Mouse (Mus musculus) retina, postnatal 7 days (tissue): Measurements from ENCODE around the gene Synj1.

Experiments
- DNase-seq: peaks from one replicate; pipeline ENCODE4 v3.0.0-alpha.2; 2012; ENCODE audit warnings: low read depth, low spot score

Synj1 gene

DNA sequence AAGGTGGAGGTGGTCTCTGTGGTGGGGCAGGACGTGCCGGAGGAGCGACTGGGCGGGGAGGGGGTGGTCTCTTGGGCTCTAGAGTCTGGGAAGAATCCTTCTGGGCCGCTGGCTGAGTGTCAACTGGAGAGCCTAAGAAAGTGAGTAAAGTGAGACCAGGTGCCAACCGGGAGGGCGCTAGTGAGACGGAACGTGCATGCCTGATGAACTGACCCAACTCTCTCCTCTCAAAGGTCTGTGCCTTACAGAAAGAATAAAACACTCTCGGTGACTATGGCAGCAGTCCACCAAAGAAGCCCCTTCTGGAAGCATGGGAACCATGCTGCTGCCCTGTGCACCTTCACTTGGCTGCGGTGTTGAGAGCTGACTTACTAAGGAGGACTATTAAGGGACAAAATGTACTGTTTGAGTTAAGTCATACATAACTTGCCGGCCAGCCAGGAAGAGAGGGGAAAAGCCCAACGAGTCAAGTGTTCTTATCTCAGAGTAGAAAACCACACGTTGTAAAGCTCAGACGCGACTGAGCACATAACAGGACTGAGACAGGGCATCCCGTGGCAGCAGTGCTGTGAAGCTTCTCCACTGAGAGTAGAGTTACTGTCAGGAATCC is 60.6 kb downstream of the Synj1 start:
- DNase-seq, result no peak

DNA sequence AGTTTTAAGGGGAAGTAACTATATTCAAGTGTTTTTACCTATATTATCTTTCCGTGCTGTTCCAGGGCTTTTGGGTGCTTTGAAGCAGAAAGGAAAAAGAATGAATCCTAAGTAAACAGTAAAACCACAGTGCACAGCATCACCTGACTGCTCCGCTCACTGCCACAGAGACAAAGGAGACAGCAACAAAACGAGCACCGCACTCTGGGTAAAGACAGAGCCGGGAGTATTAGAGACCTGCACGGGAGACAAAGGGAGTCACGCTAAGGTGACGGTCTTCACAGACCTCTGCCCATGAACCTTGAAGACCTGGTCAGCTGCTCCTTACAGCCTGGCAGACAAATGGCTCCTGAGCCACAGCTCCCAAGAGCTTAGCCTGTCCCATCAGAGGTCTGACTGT is 64.1 kb downstream of the Synj1 start:
- no peak for DNase-seq

DNA sequence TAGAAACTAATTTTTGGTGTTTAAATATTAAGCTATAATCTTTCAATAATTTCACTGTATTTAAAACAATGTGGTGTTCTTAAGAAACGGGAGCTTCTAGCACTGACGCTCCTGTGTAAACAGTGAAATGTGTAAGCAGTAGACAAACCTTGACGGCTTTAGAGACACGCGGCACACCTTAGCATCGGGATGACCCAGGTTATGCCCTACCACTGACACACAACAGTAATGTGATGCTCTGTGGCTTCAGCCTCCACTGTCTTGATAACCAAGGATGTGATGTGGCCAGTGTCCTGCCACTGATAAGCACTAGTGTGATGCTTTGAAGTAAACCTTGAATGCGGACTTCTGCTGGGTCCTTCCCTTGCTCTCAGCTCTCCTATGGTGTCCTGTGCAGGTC is 69.9 kb downstream of the Synj1 start:
- DNase-seq, result no peak

DNA sequence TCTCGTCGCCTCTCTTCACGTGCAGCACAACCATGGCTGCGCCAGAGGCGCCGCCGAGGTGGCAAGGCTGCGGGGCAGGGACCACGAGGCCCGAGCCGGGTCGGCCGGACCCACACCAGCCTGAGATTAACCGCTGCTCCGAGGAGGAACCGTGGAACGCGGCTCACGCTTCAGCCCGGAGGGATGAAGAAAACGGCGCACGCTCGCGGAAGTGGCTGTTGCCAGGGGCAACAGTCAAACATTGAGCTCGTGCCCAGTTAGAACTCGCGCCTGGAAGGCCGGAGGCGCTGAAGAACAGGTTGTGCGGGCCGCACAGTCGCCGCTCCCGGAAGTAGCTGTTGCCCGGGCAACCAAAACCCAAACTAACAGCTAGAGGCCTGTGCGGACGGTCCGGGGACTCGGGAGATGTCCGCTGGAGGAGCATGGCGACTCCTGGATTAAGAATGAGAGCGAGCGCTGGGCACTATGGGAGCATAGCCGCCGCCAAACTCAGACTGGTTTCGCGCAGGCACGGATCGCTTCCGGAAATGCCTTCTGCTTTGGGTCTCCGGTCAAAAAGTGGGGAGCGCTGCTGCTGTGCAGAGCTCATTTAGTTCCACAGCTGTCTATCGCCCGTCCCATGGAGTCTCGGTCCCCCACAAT is 76.3 kb downstream of the Synj1 start, which contains the start of gene Cfap298:
Cfap298 (minus strand) TSS at position 428 of the 642 bp plus-strand sequence.
- DNase-seq, result peak; percentile 95

DNA sequence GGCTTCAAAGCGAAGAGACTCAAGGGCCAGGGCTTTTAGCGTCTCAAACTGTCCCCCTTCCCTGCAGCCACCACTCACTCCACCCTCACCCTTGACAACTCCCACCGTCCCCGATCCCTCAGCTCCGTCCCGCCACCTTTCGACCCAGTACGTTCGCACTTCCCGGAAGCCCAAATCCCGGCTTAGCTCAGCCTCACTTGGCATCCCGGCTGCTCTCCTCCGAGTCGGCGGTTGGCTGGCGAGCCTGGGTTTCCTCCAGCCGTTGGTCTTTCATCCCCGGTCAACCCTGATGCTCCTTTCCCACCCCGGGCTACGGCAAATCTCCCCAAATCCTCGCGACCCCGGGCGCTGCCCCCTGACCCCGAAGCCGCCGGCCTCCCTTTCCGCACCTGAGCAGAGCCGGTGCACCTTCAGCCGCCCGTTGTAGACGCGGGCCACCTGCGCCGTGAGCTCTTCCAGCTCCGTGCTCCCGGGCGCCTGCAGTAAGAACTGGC is 76.9 kb downstream of the Synj1 start:
- peak; percentile 65 for DNase-seq

DNA sequence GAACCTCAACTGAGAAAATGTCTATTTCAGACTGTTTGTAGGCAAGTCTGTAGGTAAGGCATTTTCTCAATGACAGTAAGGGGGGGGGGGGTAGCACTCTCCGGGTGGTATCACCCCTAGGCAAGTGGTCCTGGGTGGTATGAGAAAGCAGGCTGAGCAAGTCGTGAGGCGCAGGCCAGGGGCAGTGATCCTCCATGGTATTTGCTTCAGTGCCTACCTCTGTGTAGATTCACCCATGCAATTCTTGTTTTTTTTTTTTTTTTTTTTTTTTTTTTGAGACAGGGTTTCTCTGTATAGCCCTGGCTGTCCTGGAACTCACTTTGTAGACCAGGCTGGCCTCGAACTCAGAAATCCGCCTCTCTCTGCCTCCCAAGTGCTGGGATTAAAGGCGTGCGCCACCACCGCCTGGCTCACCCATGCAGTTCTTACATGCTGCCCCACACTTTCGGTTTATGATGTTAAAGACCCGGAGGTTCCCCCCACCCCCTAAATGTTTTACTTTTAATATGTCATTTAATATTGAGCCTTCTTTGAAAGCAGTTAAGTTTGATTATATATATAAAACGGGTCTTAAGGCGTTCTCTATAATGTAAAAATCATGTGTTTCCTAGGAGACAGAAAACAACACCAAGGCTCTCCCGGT is 77.5 kb downstream of the Synj1 start:
- no peak for DNase-seq

DNA sequence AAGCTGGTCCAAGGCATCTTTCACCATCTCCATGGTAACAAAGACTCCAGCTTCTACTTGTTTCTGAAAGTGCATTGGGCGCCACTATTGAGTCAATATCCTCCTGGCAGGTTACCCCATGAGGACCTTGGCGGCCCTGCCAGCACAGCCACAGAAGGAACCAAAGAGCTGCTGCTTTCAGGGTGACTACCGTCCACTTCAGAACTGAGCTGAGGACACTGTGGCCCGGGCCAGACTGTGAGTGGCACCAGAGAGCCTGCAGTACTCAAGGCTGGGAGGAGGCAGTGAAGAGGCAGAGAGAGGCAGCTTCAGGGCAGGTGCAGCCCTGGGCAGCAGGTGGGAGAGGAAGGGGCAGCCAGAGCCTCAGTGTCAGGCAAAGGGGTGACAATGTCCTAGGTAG is 83.7 kb downstream of the Synj1 start:
- DNase-seq, result no peak

DNA sequence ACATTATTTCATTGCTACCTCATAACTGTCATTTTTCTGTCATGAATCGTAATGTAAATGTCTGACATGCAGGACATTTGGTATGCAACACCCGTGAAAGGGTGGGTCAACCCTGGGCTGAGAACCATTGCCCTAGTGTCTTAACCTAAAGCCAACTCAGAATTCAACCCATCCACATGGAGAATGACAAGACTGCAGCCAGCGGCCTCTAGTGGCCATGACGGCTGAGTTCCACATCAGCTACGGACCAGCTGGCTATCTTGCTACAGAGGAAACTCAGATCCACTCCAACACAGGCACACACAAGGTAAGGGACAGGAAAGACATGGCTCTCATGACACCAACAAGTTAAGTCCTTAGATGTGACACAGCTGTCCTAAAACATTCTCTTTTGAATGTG is 85.6 kb downstream of the Synj1 start:
- DNase-seq, result peak; percentile 51

DNA sequence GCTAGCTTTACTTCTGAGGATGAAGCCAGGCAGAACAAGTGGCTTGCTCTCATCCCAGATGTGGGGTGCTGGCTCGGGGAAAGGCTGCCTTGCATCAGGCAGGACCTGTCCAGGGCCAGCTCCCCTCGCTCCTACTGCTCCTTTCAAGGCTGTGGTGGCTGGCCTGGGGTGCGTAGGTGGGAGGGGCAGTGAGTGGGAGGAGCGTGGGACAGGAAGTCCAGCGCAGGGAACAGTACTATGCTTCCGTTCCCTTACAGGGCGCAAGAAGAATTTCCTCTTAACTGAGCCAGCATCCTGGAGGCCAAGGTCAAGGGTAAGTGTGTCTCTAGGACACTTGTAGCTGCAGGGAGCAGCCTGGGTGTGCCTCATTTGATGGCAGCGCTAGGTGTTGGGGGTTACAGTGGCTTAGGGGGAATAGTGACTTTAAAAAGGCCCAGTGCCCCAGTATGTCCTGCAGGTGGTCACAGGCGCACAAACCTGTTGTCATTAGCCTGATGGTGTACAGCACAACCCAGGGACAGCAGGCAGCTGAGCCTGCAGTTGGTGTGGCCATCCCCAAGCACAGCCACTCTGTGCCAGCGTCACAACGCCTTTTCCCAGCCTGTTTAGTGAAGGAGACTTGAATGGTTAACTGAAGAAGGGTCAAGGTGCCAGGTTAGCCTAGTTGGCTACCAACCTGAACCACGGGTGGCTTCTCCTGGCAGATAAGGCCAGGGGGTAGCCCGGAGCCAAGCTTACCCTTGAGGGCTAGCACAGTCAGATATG is 86.3 kb downstream of the Synj1 start:
- no peak for DNase-seq

DNA sequence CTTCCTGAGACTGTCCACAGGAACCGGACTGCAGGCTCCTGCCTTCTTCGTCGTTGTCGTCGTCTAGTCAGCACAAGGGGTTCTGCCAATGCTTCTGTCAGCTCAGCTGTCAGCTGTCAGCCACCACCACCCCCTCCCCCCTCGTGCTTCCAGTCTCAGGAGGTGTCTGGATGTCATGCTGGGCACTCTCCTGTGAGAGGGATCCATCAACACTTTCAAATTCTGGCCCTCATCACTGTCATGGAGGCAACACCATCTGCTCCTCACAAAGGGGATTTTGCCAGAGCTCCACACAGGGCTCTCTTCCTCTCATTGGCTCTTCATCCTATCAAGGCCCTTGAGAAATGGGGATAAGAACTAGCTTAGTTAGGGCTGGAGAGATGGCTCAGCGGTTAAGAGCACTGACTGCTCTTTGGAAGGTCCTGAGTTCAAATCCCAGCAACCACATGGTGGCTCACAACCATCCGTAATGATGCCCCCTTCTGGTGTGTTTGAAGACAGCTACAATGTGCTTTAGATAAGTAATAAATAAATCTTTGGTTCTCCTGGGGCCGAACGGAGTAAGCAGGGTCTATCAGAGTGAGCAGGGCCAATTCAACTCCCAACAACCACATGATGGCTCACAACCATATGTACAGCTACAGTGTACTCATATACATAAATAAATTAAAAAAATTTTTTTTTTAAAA is 89.5 kb downstream of the Synj1 start:
- DNase-seq, result no peak

DNA sequence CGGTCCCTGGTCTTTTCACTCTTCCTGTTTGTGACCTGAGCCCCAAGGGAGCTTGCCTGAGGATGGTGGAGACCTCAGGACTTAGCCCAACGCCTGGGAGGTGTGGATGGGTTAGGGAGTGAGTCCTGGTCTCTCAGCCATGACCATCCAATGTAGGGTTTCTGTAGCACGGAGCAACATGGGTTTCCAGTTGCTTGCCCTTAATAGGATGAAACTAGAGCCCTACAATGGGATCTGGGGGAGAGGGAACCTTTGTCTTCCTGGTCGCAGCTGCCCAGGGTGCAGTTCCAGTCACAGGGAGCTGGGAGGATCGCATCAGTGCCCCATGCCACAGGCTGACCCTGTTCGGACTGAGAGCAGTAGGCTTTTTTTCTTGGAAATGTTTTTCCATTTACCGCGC is 94.0 kb downstream of the Synj1 start:
- DNase-seq, result no peak

DNA sequence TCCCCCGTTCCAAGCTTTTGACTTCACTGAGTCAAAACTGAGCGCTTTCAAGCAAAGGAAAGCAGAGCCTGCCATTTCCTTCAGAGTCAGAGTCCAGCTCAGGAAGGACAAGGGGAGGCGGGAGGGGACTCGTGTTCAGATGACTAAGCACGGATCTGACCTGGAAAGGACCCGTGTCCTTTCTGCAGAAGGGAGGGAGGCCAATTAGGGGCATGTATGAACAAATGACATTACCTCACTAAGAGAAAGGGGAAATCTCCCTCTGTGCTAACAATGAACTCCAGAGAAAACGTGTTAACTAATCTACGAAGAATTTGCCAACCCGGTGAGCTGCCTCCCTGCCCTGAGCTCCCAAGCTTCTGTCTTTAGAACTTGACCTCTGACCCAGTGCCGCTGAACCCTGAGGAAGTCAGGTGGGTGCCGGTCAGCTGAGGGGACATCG is 95.0 kb downstream of the Synj1 start:
- DNase-seq, result no peak

DNA sequence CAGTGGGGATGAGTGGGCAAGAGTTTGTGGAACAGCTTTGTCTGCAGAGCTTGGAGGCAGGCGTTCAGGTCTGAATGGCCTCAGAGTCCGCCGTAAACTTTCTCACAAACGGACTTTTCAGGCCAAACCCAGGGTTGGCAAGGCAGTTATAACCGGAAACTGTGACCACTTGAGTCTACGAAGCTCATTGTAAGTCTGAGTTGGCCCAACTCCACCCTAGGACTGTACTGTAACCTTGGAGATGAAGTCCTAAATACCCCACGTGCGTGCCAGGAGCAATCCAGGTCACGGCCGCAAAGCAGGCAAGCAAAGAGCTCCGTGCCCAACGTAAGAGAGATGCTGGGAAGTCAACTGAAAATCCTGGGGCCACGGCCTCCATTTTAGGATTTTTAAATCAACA is 99.3 kb downstream of the Synj1 start:
- DNase-seq, result no peak

DNA sequence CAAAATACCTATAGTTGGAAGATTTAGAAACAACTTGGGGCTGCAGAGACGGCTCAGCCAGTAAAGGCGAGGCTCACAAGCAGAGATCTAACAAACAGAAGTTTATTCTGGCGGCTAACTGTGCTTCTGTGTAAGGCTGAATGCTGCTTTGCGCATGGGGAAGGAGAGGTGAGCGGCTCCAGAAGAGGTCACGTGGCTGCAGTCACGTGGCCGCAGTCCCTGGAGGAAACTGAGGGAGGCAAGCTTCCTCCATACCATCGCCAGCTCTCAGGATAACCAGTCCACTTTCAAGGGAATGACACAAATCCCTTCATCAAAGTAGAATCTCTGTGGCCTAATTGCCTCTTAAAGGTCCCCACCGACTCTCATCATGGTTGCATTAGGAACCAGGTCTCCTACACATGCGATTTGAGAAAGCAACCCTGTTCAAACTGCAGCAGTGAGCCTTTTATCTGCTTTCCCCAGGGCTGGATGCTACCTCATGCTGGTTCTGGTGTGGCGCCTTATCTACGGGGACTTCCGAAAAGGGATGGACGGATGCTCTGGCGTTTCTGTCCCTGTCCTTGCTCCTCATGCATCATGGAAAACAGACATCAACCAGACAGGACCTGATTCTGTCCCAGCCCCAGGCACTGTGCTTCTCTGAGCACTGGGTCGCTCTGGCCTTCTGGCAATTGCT is 100.1 kb downstream of the Synj1 start:
- no peak for DNase-seq

DNA sequence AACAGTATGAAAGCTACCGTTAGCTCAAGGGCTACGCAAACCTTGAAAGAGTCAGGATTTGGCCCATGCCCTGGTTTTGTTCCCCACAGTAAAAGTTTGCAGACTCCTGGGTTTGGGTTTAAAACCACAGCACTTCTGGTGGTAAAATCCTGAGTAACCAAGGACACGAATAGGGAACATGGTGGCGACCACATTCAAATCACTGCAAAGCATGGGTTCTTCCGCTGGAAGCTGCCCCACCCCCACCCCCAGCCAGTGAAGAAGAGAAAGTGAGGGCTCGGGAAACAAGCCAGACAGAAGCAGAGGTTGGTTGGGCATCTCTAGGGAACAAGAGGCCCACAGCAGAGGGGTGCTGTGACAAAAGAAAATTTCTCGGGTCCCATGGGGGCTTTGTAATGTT is 103.9 kb downstream of the Synj1 start:
- DNase-seq, result no peak

DNA sequence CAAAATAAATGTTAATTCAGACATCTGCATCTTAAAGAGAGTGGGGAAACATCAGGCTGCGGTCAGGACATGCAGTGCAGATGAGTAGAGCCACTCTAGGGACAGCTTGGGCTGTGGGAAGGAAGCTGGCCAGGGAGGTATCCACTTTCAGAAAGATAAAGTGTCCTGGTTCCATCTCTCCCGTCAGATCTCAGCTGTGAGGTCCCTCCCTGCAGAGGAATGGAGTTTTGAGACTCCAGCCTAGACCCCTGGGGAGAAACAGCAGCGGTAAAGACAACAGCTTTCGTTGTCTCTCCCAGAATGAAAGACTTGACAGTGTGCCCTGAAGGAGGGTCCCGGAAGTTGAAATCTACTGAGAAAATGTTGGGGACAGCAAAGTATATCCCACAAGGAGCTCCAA is 107.8 kb downstream of the Synj1 start:
- DNase-seq, result no peak

DNA sequence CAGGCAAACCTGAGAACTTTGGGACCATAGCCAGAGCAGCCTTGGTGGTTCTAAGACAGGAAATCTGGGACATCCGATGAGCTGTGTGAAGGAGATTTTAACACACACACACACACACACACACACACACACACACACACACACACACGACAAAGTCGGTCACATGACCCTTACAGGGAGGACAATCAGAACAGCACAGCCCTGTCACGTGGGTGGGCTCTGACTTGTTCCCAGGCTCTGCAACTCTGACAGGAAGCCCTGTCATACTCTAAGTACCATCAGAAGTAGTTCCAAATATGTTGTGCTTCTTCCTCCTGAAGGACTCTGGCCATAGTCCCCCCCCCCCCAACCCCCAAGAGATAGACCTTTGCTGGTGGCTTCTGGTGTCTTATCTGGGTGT is 109.7 kb downstream of the Synj1 start:
- DNase-seq, result no peak

DNA sequence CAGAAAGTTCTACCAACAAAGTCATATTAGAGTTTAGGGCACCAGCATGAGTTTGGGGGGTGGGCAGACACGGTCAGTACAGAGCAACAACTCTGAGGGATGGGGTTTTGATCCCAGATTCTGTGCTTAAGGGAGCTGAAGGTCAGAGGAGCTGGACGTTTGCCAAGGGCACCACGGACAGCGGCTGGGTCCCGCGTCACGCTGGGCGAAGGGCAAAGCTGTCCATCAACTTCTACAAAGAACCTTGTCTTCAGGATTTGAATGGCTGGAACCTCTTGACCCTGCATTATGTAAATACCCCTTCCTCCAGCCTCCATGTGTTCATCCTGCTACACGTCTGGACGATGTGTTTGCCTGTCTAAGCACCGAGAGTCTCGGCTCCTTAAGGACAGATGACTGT is 111.6 kb downstream of the Synj1 start:
- no peak for DNase-seq

DNA sequence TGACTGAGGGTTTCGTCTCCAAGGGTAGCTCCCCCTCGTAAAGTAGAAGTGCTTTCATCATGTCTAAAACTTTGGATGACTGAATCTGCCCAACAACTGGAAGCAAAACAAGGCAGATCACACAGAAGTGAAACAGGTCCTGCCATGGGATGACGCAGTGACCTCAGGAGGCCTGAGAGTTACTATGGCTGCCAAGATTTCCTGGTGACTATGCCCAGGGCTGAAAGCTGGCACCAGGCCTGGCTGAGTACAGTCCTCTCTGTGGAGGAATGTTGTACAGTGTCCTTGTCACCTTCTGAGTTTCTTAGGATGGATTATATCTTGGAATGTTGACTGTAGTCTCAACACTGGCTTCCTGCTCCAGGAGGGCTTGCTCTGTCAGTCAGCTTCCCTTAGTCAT is 113.5 kb downstream of the Synj1 start:
- no peak for DNase-seq

DNA sequence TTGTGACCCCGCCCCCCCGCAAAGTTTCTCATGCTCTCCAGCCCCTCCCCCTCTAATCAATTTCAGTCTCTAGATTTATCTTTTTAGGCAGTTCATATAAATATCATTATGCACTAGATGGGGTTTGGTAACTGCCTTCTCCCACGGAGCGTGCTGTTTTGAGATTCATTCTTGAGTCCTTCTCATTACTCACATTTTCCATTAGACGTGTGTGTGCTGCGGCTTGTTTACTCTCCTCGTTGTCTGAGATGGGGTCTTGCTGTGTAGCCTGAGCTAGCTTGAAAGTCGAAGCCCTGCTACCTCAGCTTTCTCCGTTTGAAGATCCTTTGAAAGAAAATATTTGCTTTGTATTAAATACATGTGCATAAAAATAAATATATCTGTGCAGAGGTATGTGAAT is 117.3 kb downstream of the Synj1 start:
- DNase-seq, result no peak

DNA sequence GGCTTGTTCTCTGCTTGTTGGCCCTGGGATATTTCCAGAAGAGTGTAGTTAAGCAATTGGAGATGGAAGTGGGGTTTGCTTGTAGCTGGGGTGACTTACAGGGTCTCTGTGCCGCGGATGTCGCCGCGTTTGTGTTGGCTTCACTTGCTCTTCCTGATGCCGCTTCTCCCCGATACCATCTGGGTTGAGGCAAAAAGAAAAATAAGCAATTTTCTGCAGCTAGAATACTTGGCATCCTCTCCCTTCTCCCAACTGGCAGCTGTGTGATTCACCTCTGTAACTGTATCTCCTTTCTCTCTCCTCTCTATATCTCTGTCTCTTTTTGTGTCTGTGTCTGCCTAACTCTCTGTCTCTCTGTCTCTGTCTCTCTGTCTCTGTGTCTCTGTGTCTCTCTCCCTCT is 118.1 kb downstream of the Synj1 start:
- DNase-seq, result no peak
